Mouse (Mus musculus) C2C12 (cell line): ENCODE measurements around the gene Arhgef10l. TPM values are rescaled to one million over a fixed set of nuclear protein-coding genes. Genes with fewer than 3 reads are reported as not detected.

Source experiments
- H3K27me3 ChIP-seq: one replicate; pipeline ENCODE4 v1.6.1; 2011; ENCODE audit not compliant: control insufficient read depth, insufficient read depth, insufficient read length
- H3K36me3 ChIP-seq: one replicate; pipeline ENCODE4 v1.6.1; 2011; ENCODE audit not compliant: control insufficient read depth, insufficient read depth
- H3K4me3 ChIP-seq: one replicate; pipeline ENCODE4 v1.5.1; 2011; ENCODE audit warnings: mild to moderate bottlenecking, control low read depth; ENCODE audit not compliant: poor library complexity, insufficient read depth, severe bottlenecking
- H3K79me2 ChIP-seq: one replicate; pipeline ENCODE4 v1.6.1; 2011; ENCODE audit not compliant: control insufficient read depth, insufficient read depth
- H3K79me3 ChIP-seq: one replicate; pipeline ENCODE4 v1.6.1; 2011; ENCODE audit warnings: low read depth, control low read depth
- H3ac ChIP-seq: one replicate; pipeline ENCODE3; 2011; ENCODE audit warnings: low read depth; ENCODE audit not compliant: control insufficient read depth, insufficient read length
- CEBPB ChIP-seq: IDR thresholded peaks from one replicate; pipeline ENCODE4 v1.6.1; 2011; ENCODE audit warnings: low read depth, mild to moderate bottlenecking, control low read depth, moderate library complexity
- CTCF ChIP-seq: IDR thresholded peaks from one replicate; pipeline ENCODE4 v1.5.1; 2011; ENCODE audit not compliant: control insufficient read depth, insufficient read depth, insufficient read length
- FOSL1 ChIP-seq: IDR thresholded peaks from one replicate; pipeline ENCODE4 v1.8.0; 2011; ENCODE audit warnings: mild to moderate bottlenecking, low read length; ENCODE audit not compliant: poor library complexity, insufficient read depth, severe bottlenecking
- MAX ChIP-seq: IDR thresholded peaks from one replicate; pipeline ENCODE4 v1.6.1; 2011; ENCODE audit warnings: mild to moderate bottlenecking, control low read depth
- MYOD1 ChIP-seq: IDR thresholded peaks from one replicate; pipeline ENCODE4 v1.6.1; 2011; ENCODE audit warnings: low read depth; ENCODE audit not compliant: control insufficient read depth, insufficient read length
- MYOG ChIP-seq: IDR thresholded peaks from one replicate; pipeline ENCODE4 v1.6.1; 2011; ENCODE audit not compliant: control insufficient read depth, insufficient read length; ENCODE audit errors: extremely low read depth
- USF1 ChIP-seq: IDR thresholded peaks from one replicate; pipeline ENCODE4 v1.6.1; 2011; ENCODE audit warnings: low read depth, mild to moderate bottlenecking, control low read depth, moderate library complexity
- polyA plus RNA-seq: library from polyadenylated mRNA; unstranded; fragments of >200 nt; fragmentation: generic; extraction: Trizol; gene quantifications from one replicate; pipeline ENCODE4 v1.2.1, GENCODE M21; 2012; ENCODE audit warnings: missing spikeins

Arhgef10l gene
- polyA plus RNA-seq, 1 experiment: 27.8 TPM

DNA sequence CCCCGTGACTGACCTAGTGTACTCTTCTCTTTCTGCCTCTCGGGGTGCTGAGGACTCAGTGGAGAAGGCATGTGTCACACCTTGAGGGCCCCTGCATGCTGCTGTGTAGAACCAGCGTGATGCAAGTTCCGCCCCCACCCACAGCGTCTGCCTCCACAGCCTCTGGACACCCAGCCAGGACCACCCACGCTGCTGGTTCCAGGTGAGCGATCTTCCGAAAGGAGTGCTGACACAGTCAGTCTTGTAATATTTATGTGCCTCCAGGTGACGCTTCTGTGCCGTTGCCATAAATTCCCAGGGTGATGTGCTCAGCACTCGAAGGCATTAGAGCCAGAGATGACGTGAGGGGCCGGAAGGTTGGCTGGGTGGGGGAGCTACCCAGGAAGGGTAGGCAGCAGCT is 140.9 kb downstream of the Arhgef10l start:
- no peak overlapping the region for H3K4me3 ChIP-seq
- no peaks in the 10 kb centered on the region for H3K27me3 ChIP-seq
- no peak overlapping the region for H3ac ChIP-seq
- no peaks in the 10 kb centered on the region for H3K79me3 ChIP-seq
- no peaks in the 10 kb centered on the region for H3K36me3 ChIP-seq
- H3K79me2 ChIP-seq: no peaks in the 10 kb centered on the region
- TF ChIP-seq CEBPB (no peak), MYOD1 (no peak), FOSL1 (no peak), MYOG (no peak), CTCF (no peak), MAX (no peak), USF1 (no peak)

DNA sequence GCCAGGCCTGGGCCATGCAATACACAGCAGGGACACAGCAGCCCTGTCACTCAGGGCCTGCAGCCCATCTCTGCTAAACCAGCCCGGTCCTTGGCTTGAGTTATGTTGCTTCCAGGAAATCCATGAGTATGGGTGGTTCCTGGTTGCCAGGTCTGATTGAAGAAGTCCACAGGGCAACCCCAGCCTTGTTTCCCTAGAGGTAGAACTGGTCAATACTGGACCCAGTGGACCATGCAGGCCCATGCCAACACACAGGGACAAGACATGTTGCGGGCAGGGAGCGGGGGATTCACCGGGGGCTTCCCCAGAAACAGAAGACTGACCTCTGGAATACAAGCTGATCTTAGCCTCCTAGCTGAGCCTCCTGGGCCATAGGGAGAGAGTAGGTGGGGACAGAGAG is 142.9 kb downstream of the Arhgef10l start:
- TF ChIP-seq MAX (no peak), CEBPB (no peak), MYOG (no peak), USF1 (no peak), FOSL1 (no peak), CTCF (no peak), MYOD1 (no peak)
- Histone ChIP-seq H3K79me2 (no peaks in the 10 kb centered on the region), H3K79me3 (no peaks in the 10 kb centered on the region), H3K36me3 (no peaks in the 10 kb centered on the region), H3K4me3 (no peak overlapping the region), H3ac (no peak overlapping the region), H3K27me3 (no peaks in the 10 kb centered on the region)

- peaks cover 10% of the 10 kb centered on the region for H3K36me3 ChIP-seq
- no peak overlapping the region for H3K4me3 ChIP-seq
- no peaks in the 10 kb centered on the region for H3K27me3 ChIP-seq
- no peak overlapping the region for H3ac ChIP-seq
- H3K79me3 ChIP-seq: no peaks in the 10 kb centered on the region
- no peak for TF ChIP-seq MYOD1
- no peak for TF ChIP-seq FOSL1
- TF ChIP-seq USF1: no peak
- TF ChIP-seq CTCF: no peak
- TF ChIP-seq CEBPB: no peak
- no peak for TF ChIP-seq MYOG
- TF ChIP-seq MAX: no peak
- no peaks in the 10 kb centered on the region for H3K79me2 ChIP-seq
Observed at GRCm38 (mm10) chr4:140520719-140521118, 145.1 kb downstream of the Arhgef10l start.

DNA sequence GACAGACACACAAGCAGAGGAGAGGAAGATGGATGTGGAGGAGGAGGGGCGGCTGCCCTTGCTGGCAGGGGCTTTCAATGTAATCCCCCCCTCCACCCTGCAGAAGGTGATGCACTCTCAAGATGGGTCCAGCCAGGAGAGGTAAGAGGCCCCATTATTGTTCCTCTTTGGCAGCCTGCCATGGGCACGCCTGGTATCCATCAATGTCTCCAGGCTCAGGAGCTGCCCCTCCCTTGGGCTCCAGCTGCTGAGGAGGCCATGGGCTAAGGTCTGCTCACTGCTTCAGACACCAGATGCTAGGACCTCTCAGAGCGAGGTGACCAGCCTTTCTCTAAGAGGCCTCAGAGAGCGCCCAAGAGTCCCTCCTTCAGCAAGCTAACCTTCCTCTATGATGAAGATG is 152.0 kb downstream of the Arhgef10l start:
- no peak overlapping the region for H3ac ChIP-seq
- H3K27me3 ChIP-seq: no peaks in the 10 kb centered on the region
- H3K4me3 ChIP-seq: no peak overlapping the region
- H3K79me3 ChIP-seq: no peaks in the 10 kb centered on the region
- TF ChIP-seq MAX (no peak), USF1 (no peak), MYOD1 (no peak), MYOG (no peak), CEBPB (no peak), CTCF (no peak), FOSL1 (no peak)
- H3K79me2 ChIP-seq: no peaks in the 10 kb centered on the region
- peaks cover 15% of the 10 kb centered on the region for H3K36me3 ChIP-seq

- no peak overlapping the region for H3ac ChIP-seq
- H3K36me3 ChIP-seq: peaks cover 4% of the 10 kb centered on the region
- no peaks in the 10 kb centered on the region for H3K79me3 ChIP-seq
- no peak for TF ChIP-seq FOSL1
- no peak for TF ChIP-seq CTCF
- TF ChIP-seq MYOD1: no peak
- TF ChIP-seq MAX: no peak
- TF ChIP-seq MYOG: no peak
- no peak for TF ChIP-seq USF1
- TF ChIP-seq CEBPB: no peak
- no peak overlapping the region for H3K4me3 ChIP-seq
- no peaks in the 10 kb centered on the region for H3K79me2 ChIP-seq
- H3K27me3 ChIP-seq: no peaks in the 10 kb centered on the region
Observed at GRCm38 (mm10) chr4:140509856-140510255, 156.0 kb downstream of the Arhgef10l start.

DNA sequence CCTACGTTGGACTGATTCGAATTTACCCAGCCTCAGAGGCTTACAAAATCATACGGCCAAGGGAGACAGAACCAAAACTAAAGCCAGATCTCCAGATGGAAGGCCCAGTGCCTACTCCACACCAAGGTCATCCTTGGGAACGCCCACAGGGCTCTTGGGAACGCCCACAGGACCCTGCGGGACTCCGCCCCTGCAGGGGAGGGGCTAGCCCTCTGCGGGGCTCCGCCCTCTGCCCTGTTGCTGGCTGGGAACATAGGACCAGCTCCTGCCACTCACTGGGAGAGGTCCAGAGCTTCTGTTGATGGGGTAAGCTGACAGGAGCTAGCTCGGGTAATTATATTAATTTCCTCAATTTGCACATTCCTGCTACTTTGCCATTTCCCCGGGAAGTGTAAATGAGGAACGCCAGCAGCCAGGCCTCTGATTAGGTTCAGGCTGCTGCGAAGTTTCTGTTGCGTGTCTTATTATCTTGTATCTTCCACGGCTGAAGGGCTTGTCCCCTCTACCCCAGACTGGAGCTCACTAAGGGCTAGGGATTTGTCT is 158.6 kb downstream of the Arhgef10l start:
- Histone ChIP-seq H3ac (no peak overlapping the region), H3K79me3 (no peaks in the 10 kb centered on the region), H3K36me3 (no peaks in the 10 kb centered on the region), H3K4me3 (no peak overlapping the region), H3K27me3 (no peaks in the 10 kb centered on the region), H3K79me2 (no peaks in the 10 kb centered on the region)
- TF ChIP-seq USF1: no peak
- no peak for TF ChIP-seq MYOD1
- TF ChIP-seq MYOG: no peak
- no peak for TF ChIP-seq MAX
- TF ChIP-seq FOSL1: no peak
- no peak for TF ChIP-seq CEBPB
- TF ChIP-seq CTCF: no peak
